Mouse (Mus musculus) adrenal gland, adult 2 months (tissue): ENCODE measurements around the gene Hist1h3c. TPM values are rescaled to one million over a fixed set of nuclear protein-coding genes. Genes with fewer than 3 reads are reported as not detected.
A peak's percentile ranks its signal among the peaks of the same experiment; 100 is the strongest.
"Not testable (repeated sequence)": the region's sequence is repeated elsewhere in the genome, so short reads cannot be mapped to it uniquely, and the experiment has no call there.

Source experiments
- DNase-seq: peaks from one replicate; pipeline ENCODE4 v3.0.0; 2021
- polyA plus RNA-seq: library from polyadenylated mRNA; depleted of rRNA; stranded (reverse); fragments of >200 nt; gene quantifications from 2 replicates; pipeline ENCODE4 v1.2.3, GENCODE M21; 2012
- total RNA-seq, 2 experiments: library from RNA; stranded (reverse); gene quantifications; 2 replicates each; pipeline ENCODE4 v1.2.3; 2021

The Hist1h3c gene
- total and polyA plus RNA-seq, 3 experiments, result 4.6 to 14.7 (median 6.7) TPM

DNA sequence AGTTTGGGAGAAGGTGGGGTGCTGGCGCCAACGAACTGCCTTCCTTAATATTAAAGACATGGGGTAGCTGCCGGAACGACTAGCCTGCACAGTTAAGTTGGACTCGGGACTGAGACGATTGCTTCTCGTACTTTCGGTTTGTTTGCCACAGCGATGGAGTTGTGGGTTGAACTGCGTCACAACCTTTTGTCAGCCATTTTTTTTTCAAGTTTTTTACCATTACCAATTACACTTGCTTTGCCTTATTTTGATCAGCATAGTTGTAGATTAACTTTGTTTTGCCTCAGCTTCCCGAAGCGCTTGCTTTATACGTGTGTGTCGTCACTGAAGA, 5.5 kb downstream of the Hist1h3c start:
- DNase-seq, result no peak

DNA sequence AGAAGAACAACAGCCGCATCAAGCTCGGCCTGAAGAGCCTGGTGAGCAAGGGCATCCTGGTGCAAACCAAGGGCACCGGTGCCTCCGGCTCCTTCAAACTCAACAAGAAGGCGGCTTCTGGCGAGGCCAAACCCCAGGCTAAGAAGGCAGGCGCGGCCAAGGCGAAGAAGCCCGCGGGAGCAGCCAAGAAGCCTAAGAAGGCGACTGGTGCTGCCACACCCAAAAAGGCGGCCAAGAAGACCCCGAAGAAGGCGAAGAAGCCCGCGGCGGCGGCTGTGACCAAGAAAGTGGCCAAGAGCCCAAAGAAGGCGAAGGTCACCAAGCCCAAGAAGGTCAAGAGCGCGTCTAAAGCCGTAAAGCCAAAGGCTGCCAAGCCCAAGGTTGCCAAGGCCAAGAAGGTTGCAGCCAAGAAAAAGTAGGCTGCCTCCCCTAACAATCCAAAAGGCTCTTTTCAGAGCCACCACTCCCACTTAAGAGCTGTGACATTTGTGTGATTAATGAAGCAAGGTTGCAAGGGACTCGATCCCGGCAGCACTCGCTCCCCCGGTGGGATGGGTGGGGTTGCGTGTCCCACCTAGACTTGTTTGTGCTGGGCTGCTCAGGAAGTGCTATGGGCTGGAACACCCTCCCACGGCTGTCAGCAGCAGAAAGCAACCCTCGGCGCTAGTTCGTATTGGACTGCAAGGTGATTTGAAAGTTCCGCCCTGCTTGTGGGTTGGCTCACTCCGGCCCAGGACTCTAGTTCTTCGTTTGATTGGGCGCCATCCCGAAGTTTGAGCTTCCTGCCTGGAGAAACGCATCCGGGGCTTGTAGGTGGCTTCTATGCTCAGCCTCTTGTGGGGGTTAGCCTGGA, 6.1 kb downstream of the Hist1h3c start:
- DNase-seq, result peak; percentile 95

DNA sequence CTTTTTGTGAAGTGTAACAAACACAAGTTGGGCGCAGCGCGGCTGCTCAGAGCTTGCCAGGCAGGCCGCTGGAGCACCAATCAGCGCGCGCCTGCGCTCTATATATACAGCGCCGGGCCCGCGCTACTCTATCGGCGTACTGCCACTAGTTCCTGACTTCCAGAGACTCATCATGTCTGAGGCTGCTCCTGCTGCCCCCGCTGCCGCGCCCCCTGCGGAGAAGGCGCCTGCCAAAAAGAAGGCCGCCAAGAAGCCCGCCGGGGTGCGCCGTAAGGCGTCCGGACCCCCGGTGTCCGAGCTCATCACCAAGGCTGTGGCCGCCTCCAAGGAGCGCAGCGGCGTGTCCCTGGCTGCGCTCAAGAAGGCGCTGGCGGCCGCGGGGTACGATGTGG, 6.7 kb downstream of the Hist1h3c start, which contains the start of gene Hist1h1c:
Gene Hist1h1c, plus strand, starts transcription at position 132 of the 392 bp plus-strand sequence.
- peak; percentile 94 for DNase-seq

DNA sequence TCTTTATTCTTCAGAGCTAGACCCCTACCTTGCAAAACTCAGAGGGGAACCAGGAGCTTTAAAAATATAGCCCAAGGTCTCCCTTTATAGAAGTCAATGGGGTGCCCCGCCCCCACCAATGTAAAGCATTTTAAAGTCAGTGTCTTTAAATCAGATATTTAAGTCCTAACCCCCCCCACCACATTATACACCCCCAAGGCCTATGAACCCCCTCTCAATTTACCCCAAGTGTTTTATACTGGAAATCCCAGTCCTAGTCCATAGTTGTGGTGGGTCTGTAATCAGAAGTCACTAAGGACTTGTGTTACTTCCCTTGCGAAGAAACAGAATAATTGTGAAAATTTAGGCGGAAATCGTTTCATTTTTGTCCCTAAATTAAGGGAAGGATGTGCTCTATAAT, 7.4 kb downstream of the Hist1h3c start:
- DNase-seq, result no peak

DNA sequence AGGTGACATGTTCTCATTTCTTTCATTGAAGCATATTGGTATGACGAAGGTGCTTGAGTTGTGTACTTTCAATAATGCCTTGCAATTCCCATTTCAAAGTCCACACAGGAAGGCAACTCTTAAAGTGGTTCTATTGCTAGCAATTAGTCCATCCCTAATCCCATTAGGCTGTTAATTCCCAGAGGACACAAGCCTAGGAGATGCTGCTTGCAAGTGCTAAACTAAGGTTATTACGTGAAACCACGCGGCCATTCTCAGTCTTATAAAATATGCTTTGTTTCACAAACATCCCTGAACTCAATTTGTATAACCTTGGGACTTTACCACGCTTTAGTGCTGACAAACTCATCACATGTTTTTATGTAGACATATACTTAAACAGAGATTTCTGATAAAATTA, 8.3 kb downstream of the Hist1h3c start:
- no peak for DNase-seq

DNA sequence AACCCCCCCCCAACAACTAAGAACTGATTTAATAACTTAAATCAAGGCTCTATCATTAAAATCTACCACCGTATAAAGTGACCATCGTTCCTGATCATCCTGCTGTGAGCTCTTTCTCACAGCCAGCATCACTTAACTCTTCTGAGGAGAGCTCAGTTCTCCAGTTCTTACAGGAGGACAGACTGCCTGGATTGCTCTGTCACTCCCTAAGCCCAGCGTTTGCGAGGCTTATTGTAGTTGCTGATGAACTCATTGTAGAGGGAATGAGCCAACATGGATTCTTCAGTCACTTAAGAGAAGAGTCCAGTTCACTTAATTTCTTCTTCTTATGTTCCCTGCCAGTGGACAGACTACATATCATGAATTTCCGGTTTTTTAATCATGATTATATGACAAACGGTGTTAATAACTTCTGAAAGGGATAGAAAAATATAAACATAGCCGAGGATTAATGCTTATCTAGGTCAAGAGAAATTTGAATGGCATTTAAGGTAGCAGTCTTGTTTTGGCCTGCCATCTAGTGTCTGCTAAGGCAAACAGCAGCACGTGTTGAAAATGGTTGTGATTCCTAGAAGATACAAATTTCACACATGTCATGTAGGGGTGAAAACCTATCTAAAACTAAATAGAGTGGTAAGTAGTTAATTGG, 13.1 kb downstream of the Hist1h3c start:
- peak; percentile 41 for DNase-seq

DNA sequence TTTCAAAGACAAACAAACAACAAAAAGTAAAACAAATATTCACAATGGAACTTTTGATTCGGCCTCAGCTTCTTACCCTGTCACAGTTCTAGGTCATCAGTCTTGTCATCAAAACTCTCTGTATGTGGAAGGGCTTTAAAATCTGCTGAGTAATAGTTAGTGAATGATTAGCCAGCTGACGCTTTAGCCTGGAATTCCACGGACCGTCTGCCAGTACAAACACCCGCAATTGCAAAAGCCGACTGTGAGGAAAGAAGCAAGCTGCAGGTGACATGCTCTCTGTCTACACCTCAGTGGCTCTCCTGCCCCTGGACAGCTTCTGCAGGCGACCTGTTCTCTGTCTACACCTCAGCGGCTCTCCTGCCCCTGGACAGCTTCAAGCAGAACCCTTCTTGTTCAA, 14.9 kb downstream of the Hist1h3c start:
- DNase-seq, result peak; percentile 63

DNA sequence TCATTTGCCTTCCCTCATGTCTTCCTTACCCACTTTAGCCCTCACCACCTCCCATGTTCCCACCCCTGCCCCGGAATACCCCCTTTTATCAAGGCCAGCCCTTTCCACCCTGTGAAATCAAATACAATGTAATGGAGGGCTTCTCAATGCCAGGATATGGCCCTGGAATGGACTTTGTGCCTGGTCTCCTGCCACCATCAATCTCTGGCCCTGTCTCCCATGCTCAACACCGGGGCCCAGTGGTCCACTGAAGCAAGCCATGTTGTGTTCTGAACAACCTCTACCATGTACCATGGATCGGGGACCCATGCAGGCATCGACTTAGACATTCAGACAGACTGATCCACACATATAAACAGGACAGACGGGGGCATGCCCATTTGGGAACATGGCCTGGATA, 15.7 kb downstream of the Hist1h3c start:
- DNase-seq, result no peak

DNA sequence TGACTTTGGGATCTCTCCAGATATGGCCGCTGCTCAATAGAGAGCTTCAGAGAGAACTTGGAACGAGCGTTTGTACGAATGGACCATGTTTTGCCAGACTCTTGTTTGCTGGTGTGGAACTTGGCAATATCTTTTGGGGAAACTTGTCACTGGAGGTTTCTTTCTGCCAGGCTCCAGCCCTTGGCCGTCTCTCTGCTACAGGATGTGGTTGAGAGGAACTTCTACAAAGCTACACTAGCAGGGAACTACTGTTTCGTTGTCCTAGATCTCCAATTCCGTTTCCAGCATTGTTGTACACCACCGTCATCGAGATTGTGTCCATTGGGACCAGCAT, 16.2 kb downstream of the Hist1h3c start:
- no peak for DNase-seq

DNA sequence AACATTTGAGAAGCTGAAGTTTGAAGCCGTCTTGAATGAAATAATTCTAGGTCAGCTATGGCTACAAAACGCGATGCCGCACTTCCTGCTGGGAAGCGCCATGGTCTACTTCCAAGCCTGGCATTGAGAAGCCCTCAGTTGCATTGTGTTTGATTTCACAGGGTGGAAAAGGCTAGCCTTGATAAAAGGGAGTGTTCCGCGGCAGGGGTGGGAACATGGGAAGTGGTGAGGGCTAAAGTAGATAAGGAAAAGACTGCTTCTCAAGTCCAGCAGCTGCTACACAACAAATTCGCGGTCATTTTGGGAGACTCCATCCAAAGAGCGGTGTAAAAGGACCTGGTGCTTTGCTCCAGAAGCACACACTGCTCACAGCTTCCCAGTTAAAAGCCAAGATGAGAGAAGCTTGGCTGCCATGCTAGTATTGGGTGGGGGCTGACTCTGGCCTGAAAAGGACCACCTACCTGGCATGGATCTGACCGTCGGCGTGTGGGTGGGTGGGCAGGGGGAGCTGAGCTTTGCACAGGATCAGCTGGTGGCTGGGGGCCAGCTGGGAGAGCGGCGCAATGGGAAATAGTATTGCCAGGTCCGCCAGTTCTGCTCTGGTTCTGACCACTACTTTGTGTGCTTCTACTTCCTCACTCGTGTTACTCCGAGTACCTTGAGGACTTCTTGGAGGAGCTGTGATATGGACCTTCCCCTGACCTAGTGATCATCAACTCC, 16.8 kb downstream of the Hist1h3c start:
- DNase-seq, result no peak

DNA sequence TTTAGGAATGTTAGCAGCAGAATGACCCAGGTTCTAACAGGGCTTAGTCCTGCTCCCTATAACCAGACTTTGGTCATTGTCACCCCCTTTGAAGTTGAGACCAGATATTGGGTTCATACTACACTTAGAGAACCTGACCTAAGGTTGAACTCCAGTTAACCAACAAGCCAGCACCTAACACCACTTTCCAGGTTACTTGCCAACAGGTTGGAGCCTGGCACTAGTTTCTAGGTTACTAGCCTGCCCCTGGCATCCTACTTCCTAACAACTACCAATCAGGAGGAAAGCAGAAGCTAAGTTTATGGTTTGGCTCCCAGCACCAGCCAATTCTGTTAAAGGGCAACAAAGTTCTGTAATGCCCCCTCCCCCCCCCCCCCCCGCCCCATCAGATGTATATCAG, 20.2 kb downstream of the Hist1h3c start:
- no peak for DNase-seq

DNA sequence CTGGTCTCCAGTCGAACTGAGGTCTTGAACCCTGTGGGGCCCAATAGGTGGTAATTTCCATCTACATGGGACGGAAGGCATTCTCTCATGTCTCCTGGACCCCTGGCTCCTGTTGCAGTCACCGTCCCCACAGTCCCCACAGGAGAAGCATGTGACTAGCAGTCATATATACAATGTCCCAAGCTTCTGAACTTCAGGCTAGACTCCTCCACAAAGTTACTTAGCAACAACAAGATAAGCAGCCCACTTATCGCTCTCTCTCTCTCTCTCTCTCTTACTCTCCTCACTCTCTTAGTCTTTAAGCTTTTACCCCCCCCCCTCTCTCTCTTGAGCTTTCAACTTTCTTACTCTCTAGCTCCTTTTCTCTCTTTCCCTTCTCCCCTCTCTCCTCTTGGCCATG, 21.2 kb downstream of the Hist1h3c start:
- DNase-seq, result no peak

DNA sequence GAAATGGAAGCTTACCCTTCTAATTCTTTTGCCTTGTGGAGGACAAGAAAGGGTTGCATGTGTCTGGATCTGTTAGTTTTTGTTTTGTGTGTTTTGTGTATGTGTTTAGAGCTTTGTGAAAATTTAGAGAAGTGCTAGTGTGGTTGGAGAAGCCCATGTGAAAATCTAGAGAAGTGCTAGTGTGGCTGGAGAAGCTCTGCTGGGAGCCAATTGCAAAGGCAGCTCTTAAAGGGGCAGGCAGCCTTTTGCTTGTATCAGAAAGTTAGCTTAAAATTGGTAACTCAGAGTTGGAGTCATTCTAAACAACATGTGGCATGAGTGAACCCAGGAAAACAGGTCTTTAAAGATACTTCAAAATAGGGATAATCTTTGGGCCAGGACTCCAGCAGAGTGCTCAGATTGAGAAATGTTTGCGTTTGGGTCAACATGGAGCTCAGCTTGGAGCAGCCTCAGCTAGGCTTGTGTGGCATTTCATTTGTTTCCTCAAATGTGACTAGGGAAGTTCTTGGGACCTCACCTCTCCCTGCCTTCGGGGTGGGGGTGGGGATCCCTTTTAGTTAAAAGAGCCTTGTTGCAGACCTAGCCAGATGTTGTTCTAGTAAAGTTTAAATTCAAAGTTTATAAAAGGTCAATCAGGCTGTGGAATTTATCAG, 27.7 kb downstream of the Hist1h3c start:
- DNase-seq, result not testable (repeated sequence)

DNA sequence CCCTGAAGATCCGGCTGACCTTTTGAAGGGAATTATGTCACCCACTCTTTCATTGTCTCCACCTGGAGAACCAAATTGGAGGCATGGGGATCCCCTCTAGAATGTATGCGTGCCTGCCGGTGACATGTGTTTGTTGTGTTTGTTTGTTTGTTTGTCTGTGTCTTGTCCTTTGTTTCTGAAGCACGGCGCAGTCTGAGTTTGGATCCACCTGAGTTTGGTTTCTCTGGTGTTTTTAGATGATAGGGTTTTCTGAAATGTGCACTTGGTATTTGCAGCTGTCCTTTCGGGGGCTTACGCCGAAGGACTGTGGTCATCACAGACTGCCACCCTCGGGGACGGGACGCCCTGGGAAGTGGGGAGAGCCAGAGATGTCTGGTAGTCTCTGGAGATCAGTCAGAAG, 28.2 kb downstream of the Hist1h3c start:
- no peak for DNase-seq

DNA sequence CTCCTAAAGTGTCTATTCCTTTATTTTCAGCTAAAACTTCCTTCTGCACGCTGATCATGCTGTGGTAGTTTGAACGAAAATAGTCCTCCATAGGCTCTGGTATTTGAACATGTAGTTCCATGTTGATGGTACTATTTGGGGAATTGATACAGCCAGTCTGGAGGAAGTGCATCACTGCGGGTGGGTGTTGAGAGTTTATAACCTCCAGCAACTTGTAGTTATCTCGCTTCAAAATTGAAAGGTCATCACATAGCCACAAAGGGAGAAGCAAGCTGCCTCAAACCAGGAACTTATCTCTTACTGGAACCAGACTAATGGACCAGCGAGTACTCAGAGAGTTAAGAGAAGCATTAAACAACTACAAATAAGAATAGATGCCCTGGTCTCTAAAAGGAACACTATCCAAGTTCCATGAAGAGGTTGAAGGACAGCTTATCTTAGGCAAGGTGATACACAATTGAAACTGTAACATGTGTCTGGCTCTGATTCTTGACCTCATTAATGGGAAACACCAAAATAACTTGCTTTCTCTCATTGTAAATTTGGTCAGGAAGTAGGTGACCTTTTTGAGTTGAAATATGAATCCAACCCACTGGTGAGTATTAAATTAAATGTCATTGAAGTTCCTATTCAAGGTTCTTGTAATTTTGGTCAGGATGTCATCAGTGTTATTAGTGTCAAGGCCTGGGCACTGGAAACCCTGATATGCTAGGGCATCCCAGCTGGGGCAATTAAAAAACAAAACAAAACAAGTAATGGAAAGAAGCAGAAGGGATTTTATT, 28.9 kb downstream of the Hist1h3c start:
- DNase-seq, result no peak

DNA sequence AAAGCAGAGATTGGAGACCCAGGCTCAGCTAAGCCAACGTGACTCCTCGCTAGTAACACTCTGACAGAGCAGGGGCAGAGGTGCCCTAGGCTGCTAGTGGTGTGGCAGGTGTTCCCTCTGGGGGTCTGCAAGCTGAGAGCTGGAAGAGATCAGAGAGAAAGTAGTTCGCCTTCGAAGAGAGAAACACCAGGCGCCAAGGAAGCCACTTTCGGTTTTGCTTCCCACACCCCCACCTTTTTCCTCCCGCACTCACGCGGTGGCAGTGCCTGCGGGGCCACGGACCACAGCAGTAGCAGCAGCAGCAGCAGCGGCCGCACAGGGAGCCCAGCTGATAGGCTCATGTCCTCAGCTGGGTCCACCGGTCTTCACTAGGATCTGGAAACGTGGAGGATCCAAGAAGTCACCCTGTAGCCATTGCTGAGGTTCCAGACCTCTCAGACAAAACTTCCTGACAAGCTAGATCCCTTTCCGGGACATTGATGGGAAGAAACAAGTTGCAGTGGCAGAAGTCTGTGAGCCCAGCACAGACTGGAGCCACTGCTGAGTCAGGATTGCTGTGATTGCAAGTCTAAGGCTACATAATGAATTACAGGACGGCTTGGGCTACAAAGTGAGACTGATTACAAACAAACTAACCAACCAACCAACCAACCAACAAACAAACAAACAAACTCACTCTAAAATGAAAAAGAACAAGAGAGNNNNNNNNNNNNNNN, 34.9 kb downstream of the Hist1h3c start, which contains the start of gene Hfe:
Gene Hfe, minus strand, starts transcription at position 481 of the 716 bp plus-strand sequence.
- peak; percentile 83 for DNase-seq

DNA sequence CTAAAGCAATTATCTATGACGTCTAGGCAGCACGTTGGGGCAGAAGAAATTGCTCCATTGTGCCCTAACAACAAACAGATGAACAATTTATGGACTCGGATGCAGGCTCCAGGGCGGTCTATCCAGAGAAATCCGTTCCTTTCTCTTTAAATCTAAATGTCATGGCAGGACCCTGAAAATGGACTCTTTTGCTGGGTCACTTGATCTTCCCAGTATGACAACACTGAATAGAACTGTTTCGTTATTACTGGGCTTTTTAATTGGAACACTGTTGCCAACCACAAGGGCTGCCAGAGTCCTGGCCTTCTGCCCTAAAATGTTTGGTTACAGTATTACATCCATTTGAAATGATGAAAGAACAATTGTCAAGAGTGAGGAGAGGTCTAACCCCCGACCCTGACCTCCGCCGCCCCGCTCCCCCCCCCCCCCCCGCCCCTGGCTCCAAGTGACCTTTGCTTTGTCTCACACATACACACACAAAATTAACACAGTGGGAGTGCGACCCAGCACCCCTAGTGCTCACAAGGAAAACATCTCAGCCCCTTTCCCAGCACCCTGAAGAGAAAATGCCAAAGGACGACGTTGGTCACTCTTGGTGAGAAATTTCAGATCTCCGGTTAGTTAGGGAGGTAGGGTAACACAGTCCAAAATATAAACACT, 35.6 kb downstream of the Hist1h3c start:
- DNase-seq, result peak; percentile 47

DNA sequence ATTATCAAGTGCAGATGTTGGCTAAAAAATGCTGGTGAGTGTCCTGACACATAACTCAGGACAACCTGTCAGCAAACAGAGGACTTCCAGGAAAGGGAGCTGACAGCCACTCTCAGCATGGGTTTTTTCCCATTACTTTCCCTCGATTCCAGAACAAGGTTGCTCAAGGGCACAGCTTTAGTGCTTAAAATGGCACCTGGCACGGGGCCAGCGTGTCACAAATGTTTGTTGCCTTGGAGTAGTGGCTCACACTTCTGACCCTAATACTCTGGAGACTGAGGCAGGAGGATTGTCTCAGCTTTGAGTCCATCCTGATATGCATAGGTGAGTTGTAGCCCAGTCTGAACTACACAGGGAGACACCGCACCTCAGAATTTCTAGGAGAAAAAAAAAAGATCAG, 36.7 kb downstream of the Hist1h3c start:
- no peak for DNase-seq

DNA sequence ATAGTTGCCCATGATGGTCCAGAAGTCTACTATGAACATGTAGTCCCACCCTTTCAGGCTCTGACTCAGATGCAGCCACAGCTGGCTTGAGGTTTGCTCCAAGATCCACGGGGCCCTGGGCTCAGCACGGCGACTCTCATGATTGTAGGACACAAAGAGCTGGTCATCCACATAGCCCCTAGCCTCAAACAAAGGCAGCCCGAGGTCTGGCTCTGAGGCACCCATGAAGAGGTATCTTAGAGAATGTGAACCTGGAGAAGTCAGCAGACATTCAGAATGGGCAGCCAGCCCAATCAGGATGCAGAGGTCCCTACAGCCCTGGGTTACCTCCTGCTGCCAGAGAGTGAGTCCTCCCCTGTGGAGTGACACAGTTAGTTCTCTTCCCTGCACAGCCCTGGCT, 37.4 kb downstream of the Hist1h3c start:
- no peak for DNase-seq

DNA sequence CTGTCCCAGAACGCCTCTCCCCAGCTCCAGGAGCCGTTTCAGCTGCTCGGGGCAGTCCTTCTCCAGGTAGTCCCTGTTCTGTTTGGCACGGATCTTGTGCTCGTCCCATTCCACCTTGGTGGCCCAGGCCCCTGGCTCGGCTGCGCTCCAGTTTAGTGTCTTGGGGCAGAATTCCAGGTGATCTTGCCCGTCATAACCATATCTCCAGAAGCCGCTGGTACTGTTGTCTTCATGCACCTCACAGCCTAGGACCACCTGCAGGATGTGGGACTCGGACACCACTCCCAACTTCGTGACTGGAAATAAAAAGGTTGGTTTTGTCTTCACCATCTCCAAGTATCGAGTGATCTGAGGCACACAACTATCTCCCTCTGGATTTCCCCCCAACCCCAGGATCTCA, 38.6 kb downstream of the Hist1h3c start:
- no peak for DNase-seq
